10 mouse cellular contexts compared by ENCODE assay signal in the genomic region with DNA sequence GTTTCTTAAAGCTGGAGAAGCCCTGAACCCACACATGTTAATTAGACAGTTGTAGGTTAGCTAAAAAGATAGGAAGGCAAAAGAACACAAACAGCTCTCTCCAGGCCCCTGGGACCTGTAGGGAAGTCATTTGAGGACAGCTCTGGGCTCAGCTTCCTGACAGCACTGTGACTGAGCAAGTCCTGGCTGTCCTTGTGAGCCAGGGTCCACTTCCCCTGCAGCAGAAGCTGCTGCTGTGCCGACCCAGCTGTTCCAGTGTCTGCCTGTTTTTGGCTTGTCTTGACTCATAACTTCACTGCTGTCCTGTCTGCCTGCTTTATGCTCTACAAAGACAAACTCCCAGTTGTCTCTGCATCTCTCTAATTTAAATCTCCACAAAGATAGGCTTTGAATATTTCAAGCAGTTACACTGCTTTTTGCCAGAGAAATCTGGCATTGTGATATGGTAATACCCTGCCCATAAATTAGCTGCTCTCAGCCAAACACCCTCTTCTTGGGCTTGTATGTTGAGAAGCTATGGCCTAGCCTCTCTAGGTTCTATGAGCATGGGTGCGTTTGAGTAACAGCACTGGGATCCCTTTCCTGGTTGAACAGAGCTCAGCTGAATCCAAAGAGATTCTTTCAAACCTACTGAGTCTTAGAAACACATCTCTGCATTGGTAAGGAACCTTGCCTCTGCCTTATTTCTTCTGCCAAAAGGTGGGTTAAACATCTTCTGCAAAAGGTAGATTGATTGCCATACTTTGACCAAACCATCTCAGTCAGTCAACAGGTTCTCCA.
DNase-seq lines count a peak whose midpoint lies in the region; ATAC-seq and TF ChIP-seq lines count a peak whose summit lies in the region.
"Had no signal": no experiment of that assay in that cellular context is flagged by ENCODE, and none has a peak within 500 bp of the region (broad histone marks: within the 10 kb centered on the region; RNA-seq: fewer than 3 reads in every experiment).

No protein-coding gene starts in this region.

- WGBS in kidney, adult 2 months = 38% methylated on average over 2 of the region's 2 CpGs
- WGBS in kidney, embryonic 16.5 days = 38% methylated on average over 2 of the region's 2 CpGs
- WGBS in forebrain, embryonic 10.5 days = 66% methylated on average over 2 of the region's 2 CpGs
- WGBS in intestine, embryonic 15.5 days = 47% methylated on average over 2 of the region's 2 CpGs

- H3K36me3 ChIP-seq in kidney, adult 2 months (ENCODE audit: control insufficient read depth, insufficient read depth, low read length) = no peaks in the 10 kb centered on the region
- no peaks in the 10 kb centered on the region for H3K36me3 ChIP-seq in kidney, embryonic 16.5 days (ENCODE audit: insufficient read depth, low read length)
- H3K36me3 ChIP-seq in forebrain, embryonic 10.5 days (replicated peaks) = no peaks in the 10 kb centered on the region
- no peaks in the 10 kb centered on the region for H3K36me3 ChIP-seq in intestine, embryonic 15.5 days
- H3K36me3 ChIP-seq: embryonic facial prominence, embryonic 13.5 days had no signal

- H3K9ac ChIP-seq in kidney, embryonic 16.5 days (replicated peaks; ENCODE audit: low read length) = no peak overlapping the region
- no peak overlapping the region for H3K9ac ChIP-seq in intestine, embryonic 15.5 days
- H3K9ac ChIP-seq: embryonic facial prominence, embryonic 13.5 days had no signal

- ATAC-seq in kidney, embryonic 16.5 days (ENCODE audit: low FRiP score, low TSS enrichment) = no peak
- no peak for ATAC-seq in intestine, embryonic 15.5 days
- ATAC-seq: inflammation-experienced regulatory T-cells, adult 6 months had no signal

- H3K27me3 ChIP-seq in kidney, adult 2 months (replicated peaks; ENCODE audit: control insufficient read depth, insufficient read depth, low read length) = no peaks in the 10 kb centered on the region
- no peaks in the 10 kb centered on the region for H3K27me3 ChIP-seq in kidney, embryonic 16.5 days (ENCODE audit: insufficient read depth, low read length)
- H3K27me3 ChIP-seq in forebrain, embryonic 10.5 days (ENCODE audit: poor library complexity, severe bottlenecking) = no peaks in the 10 kb centered on the region
- no peaks in the 10 kb centered on the region for H3K27me3 ChIP-seq in intestine, embryonic 15.5 days (replicated peaks)
- H3K27me3 ChIP-seq: embryonic facial prominence, embryonic 13.5 days had no signal

- intact Hi-C loops in heart, postnatal 36 days (cut with DNase I) = loop anchor here (2.0 kb wide), 1 partner anchor 41 kb away; no protein-coding TSS in a partner anchor

- no peak overlapping the region for H3K4me3 ChIP-seq in kidney, adult 2 months (ENCODE audit: insufficient read depth, low read depth, low read length)
- no peak overlapping the region for H3K4me3 ChIP-seq in kidney, embryonic 16.5 days (ENCODE audit: low read length)
- no peak overlapping the region for H3K4me3 ChIP-seq in forebrain, embryonic 10.5 days
- no peak overlapping the region for H3K4me3 ChIP-seq in intestine, embryonic 15.5 days (replicated peaks)
- H3K4me3 ChIP-seq: embryonic facial prominence, embryonic 13.5 days had no signal

- H3K4me2 ChIP-seq in kidney, embryonic 16.5 days (replicated peaks; ENCODE audit: low read depth, low read length) = no peak overlapping the region
- H3K4me2 ChIP-seq in intestine, embryonic 15.5 days (replicated peaks) = no peak overlapping the region
- H3K4me2 ChIP-seq: embryonic facial prominence, embryonic 13.5 days had no signal

- peak overlapping the region; percentile 30; the same call in 1 of the 2 replicates for H3K27ac ChIP-seq in kidney, adult 2 months (ENCODE audit: insufficient read depth, low read depth, low read length)
- no peak overlapping the region for H3K27ac ChIP-seq in kidney, embryonic 16.5 days (ENCODE audit: low read length)
- H3K27ac ChIP-seq in forebrain, embryonic 10.5 days = no peak overlapping the region
- no peak overlapping the region for H3K27ac ChIP-seq in intestine, embryonic 15.5 days
- H3K27ac ChIP-seq: embryonic facial prominence, embryonic 13.5 days had no signal

- TF ChIP-seq POLR2A in kidney, adult 2 months (IDR thresholded peaks at IDR 0.05; ENCODE audit: low read depth, low read length) = no peak

- TF ChIP-seq CTCF in kidney, adult 2 months (conservative IDR thresholded peaks at IDR 0.05; ENCODE audit: insufficient read depth, insufficient read length, low read depth, low read length) = no peak

- no peaks in the 10 kb centered on the region for H3K9me3 ChIP-seq in kidney, embryonic 16.5 days (ENCODE audit: low read length)
- no peaks in the 10 kb centered on the region for H3K9me3 ChIP-seq in forebrain, embryonic 10.5 days
- no peaks in the 10 kb centered on the region for H3K9me3 ChIP-seq in intestine, embryonic 15.5 days
- H3K9me3 ChIP-seq: embryonic facial prominence, embryonic 13.5 days had no signal

- H3K4me1 ChIP-seq in kidney, adult 2 months (ENCODE audit: control insufficient read depth, insufficient read depth, low read length) = no peaks in the 10 kb centered on the region
- H3K4me1 ChIP-seq in kidney, embryonic 16.5 days (ENCODE audit: insufficient read depth, low read length) = no peaks in the 10 kb centered on the region
- no peaks in the 10 kb centered on the region for H3K4me1 ChIP-seq in forebrain, embryonic 10.5 days
- no peaks in the 10 kb centered on the region for H3K4me1 ChIP-seq in intestine, embryonic 15.5 days (replicated peaks)
- H3K4me1 ChIP-seq: embryonic facial prominence, embryonic 13.5 days had no signal

- peak; percentile 65 for DNase-seq in kidney, adult 2 months
- DNase-seq in brain, adult 2 months (ENCODE audit: low read depth, low spot score) = peak; percentile 44
- peak; percentile 43 to 49 for DNase-seq in heart, postnatal 36 days
- DNase-seq in lung, postnatal 4 days = peak; percentile 46 to 82
- DNase-seq in forebrain, embryonic 10.5 days (ENCODE audit: extremely low spot score, low spot score) = no peak
- no peak for DNase-seq in urinary bladder, postnatal 25 days (ENCODE audit: low spot score)

Comparison
In these comparisons a context has a peak if more than half of its experiments do, and no peak if none do; other contexts are left out.
1. DNase-seq: peak in kidney, adult 2 months (single experiment), brain, adult 2 months (single experiment), heart, postnatal 36 days (2 of 2) and lung, postnatal 4 days (2 of 2); none in forebrain, embryonic 10.5 days (single experiment) and urinary bladder, postnatal 25 days (single experiment).